Mouse (Mus musculus): ENCODE measurements at regions not wholly inside any gene's neighbourhood (a gene's known extent, or its start where the extent isn't known, plus 50 kb on each side); places are given as distances from the start of the nearest gene placed in this dataset.

- DNase-seq (ENCODE audit: low spot score), result peak; percentile 49
Observed at GRCm38 (mm10) chr1:135665484-135665883, 54.4 kb upstream of the Csrp1 start.

DNA sequence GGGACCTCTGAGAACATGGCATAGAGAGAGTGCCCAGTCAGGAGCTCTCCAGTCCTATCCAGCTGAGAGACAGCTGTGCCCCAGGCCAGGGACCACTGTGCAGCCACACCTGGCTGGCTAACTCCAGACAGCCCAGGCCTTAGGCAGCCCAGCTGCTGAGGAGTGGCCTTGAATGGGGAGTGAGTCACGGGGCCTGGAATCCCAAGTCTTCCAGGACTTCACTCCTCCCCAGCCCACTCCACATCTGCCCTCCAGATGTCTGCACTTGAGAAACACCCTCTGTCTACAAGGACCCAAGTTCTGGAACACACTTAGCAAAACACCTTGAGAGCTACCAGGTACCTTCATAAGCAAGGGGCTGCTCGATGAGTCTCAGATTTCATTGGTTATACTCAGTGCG lies 51.5 kb upstream of the Csrp1 start:
- no peak for DNase-seq (ENCODE audit: low spot score)

DNA sequence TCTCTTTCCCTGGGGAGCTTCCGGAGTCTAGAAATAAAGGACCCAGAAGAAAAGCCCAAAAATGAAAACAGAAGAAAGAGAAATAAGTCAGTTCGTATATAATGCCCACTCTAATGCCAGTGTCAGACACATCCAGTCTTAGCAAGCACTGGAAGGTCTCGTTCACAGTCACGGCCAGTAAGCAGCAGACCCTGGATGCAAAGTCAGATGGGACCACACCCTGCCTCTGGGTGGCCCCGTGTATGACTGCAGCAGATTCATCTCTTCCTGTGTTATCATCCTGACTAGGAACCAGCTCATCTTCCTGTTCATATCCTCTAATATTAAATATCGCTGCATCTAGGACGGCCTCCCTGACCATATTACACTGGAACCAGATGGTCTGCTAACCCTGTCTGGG lies 50.9 kb upstream of the Csrp1 start:
- DNase-seq (ENCODE audit: low spot score), result no peak

GRCm38 (mm10) chr1:135669803-135670202 lies 50.1 kb upstream of the Csrp1 start:
- peak; percentile 59 for DNase-seq (ENCODE audit: low spot score)
